20 mouse cellular contexts compared by ENCODE assay signal in genomic region chr9:78473588-78473987, GRCm38 (mm10). TPM values are rescaled to one million over a fixed set of nuclear protein-coding genes. Genes with fewer than 3 reads are reported as not detected.
A peak's percentile ranks its signal among the peaks of the same experiment; 100 is the strongest.
DNase-seq lines count a peak whose midpoint lies in the region; ATAC-seq and TF ChIP-seq lines count a peak whose summit lies in the region.
"Had no signal": no experiment of that assay in that cellular context is flagged by ENCODE, and none has a peak within 500 bp of the region (broad histone marks: within the 10 kb centered on the region; RNA-seq: fewer than 3 reads in every experiment).

No protein-coding gene starts in this region.

- WGBS in forebrain, embryonic 13.5 days, result 84% methylated on average over 8 of the region's 8 CpGs
- 83% methylated on average over 8 of the region's 8 CpGs for WGBS in forebrain, embryonic 12.5 days

- peaks cover 4% of the 10 kb centered on the region for H3K79me2 ChIP-seq in CH12.LX (replicated peaks; ENCODE audit: control insufficient read depth, extremely low read depth, insufficient read depth, poor library complexity, severe bottlenecking)

- no peaks in the 10 kb centered on the region for H3K9me3 ChIP-seq in forebrain, embryonic 13.5 days (replicated peaks)
- no peaks in the 10 kb centered on the region for H3K9me3 ChIP-seq in forebrain, embryonic 12.5 days
- no peaks in the 10 kb centered on the region for H3K9me3 ChIP-seq in CH12.LX (replicated peaks; ENCODE audit: low read length)
- H3K9me3 ChIP-seq: G1E; neural tube, embryonic 15.5 days had no signal

- no peak for TF ChIP-seq POLR2A in CH12.LX (IDR thresholded peaks at IDR 0.05; ENCODE audit: low read depth, low read length)

- no peak overlapping the region for H3K4me2 ChIP-seq in forebrain, embryonic 13.5 days
- no peak overlapping the region for H3K4me2 ChIP-seq in forebrain, embryonic 12.5 days
- H3K4me2 ChIP-seq in CH12.LX (ENCODE audit: insufficient read depth, low read depth, poor library complexity, severe bottlenecking), result no peak overlapping the region
- H3K4me2 ChIP-seq: neural tube, embryonic 15.5 days had no signal

- no peaks in the 10 kb centered on the region for H3K27me3 ChIP-seq in forebrain, embryonic 13.5 days
- H3K27me3 ChIP-seq in forebrain, embryonic 12.5 days, result no peaks in the 10 kb centered on the region
- no peaks in the 10 kb centered on the region for H3K27me3 ChIP-seq in CH12.LX (replicated peaks)
- H3K27me3 ChIP-seq: neural tube, embryonic 15.5 days had no signal

- H3K9ac ChIP-seq in forebrain, embryonic 13.5 days, result peak overlapping the region; percentile 1; the same call in 1 of the 2 replicates
- no peak overlapping the region for H3K9ac ChIP-seq in forebrain, embryonic 12.5 days
- H3K9ac ChIP-seq in CH12.LX (ENCODE audit: insufficient read depth, low read depth), result no peak overlapping the region
- H3K9ac ChIP-seq: neural tube, embryonic 15.5 days had no signal

- TF ChIP-seq CTCF in CH12.LX (conservative IDR thresholded peaks at IDR 0.05 in 1 of 2, IDR thresholded peaks at IDR 0.05 in 1 of 2; ENCODE audit: low read depth in 2 of 2, low read length in 2 of 2), result no peak

- DNase-seq in layer of hippocampus, adult 9-11 months, result peak; percentile 37
- no peak for DNase-seq in layer of hippocampus, adult 8-10 months (ENCODE audit: low spot score in 2 of 2)
- no peak for DNase-seq in CH12.LX (ENCODE audit: extremely low read depth)
- no peak for DNase-seq in lung, postnatal 36 days
- no peak for DNase-seq in kidney, postnatal 10 days
- DNase-seq: adrenal gland, adult 2 months; cerebellum, adult 11 months; heart, adult 18-20 months; kidney, adult 9 months; lung, postnatal 14 days had no signal

- H3K27ac ChIP-seq in forebrain, embryonic 13.5 days, result peak overlapping the region; percentile 10; the same call in 1 of the 2 replicates
- no peak overlapping the region for H3K27ac ChIP-seq in forebrain, embryonic 12.5 days
- no peak overlapping the region for H3K27ac ChIP-seq in CH12.LX (ENCODE audit: insufficient read depth, low read depth)
- H3K27ac ChIP-seq: neural tube, embryonic 15.5 days had no signal

- peaks cover 6% of the 10 kb centered on the region for H3K4me1 ChIP-seq in forebrain, embryonic 13.5 days
- no peaks in the 10 kb centered on the region for H3K4me1 ChIP-seq in forebrain, embryonic 12.5 days
- H3K4me1 ChIP-seq in CH12.LX (ENCODE audit: control insufficient read depth in 1 of 2, insufficient read depth in 2 of 2), result peaks cover 0 to 7% of the 10 kb centered on the region in 2 experiments; a peak in 2 of 4 replicates

- TF ChIP-seq RAD21 in CH12.LX (IDR thresholded peaks at IDR 0.05; ENCODE audit: low read depth, low read length), result no peak

- dilution Hi-C loops in CH12.LX (cut with MboI; ENCODE audit: extremely low pct_ligation_motif_present, extremely low pct_unique_long_range_greater_than_20kb, low sequenced_read_pairs), result no loop called here

- in situ Hi-C loops in CH12.LX (cut with MboI; ENCODE audit: low pct_ligation_motif_present, low pct_unique_long_range_greater_than_20kb, low sequenced_read_pairs), result no loop called here

- ATAC-seq in forebrain, embryonic 13.5 days, result no peak
- ATAC-seq in forebrain, embryonic 12.5 days (ENCODE audit: low FRiP score), result no peak
- ATAC-seq in megakaryocyte-erythroid progenitor cell, adult 5-6 weeks (replicated peaks; ENCODE audit: low FRiP score, low TSS enrichment, poor library complexity, severe bottlenecking), result 0 out of 2 replicates have a peak, but pooled peaks have one; percentile 9

- peaks cover 75% of the 10 kb centered on the region for H3K36me3 ChIP-seq in forebrain, embryonic 13.5 days (ENCODE audit: poor library complexity, severe bottlenecking)
- peaks cover 66% of the 10 kb centered on the region for H3K36me3 ChIP-seq in forebrain, embryonic 12.5 days (replicated peaks)
- H3K36me3 ChIP-seq in CH12.LX (replicated peaks in 1 of 2; ENCODE audit: control insufficient read depth in 1 of 2, insufficient read depth in 1 of 2, low read length in 1 of 2), result peaks cover 61 to 72% of the 10 kb centered on the region in 2 experiments

- H3K4me3 ChIP-seq in forebrain, embryonic 13.5 days, result no peak overlapping the region
- H3K4me3 ChIP-seq in forebrain, embryonic 12.5 days (replicated peaks), result no peak overlapping the region
- no peak overlapping the region for H3K4me3 ChIP-seq in CH12.LX (replicated peaks in 1 of 3; ENCODE audit: low read depth in 2 of 3, low read length in 2 of 3, poor library complexity in 1 of 3)
- H3K4me3 ChIP-seq: neural tube, embryonic 15.5 days had no signal

- no peak for TF ChIP-seq EP300 in CH12.LX (IDR thresholded peaks at IDR 0.05; ENCODE audit: low read length)

TF ChIP-seq in CH12.LX, 34 proteins besides CTCF, POLR2A, EP300 and RAD21:
- TF ChIP-seq CHD2 (IDR thresholded peaks at IDR 0.05; ENCODE audit: low read length) (peak; percentile 14; the same call in 1 of the 2 replicates), IRF4 (IDR thresholded peaks at IDR 0.05; ENCODE audit: low read depth, low read length) (no peak), ZMIZ1 (IDR thresholded peaks at IDR 0.05; ENCODE audit: low read depth, low read length) (peak; percentile 40; the same call in 1 of the 2 replicates), TCF12 (IDR thresholded peaks at IDR 0.05; ENCODE audit: low read depth, low read length) (no peak), GABPA (IDR thresholded peaks at IDR 0.05; ENCODE audit: insufficient replicate concordance, low read depth, low read length) (no peak)
TF ChIP-seq in CH12.LX: peak in this region for 2.

RNA-seq across cellular contexts. Expression of gene Eef1a1, which starts 15.4 kb away (rescaled TPM):
- polyA plus RNA-seq in forebrain, embryonic 13.5 days (2015; fragmentation: Nextera tagmentation; extraction: Ambion mirVana), result 4,108 and 4,123 TPM in 2 replicates
- polyA plus RNA-seq in forebrain, embryonic 12.5 days (2016; fragmentation: Nextera tagmentation; extraction: Ambion mirVana), result 3,508 and 3,592 TPM in 2 replicates
- total RNA-seq in layer of hippocampus, adult 8-10 months (2022), result 1,000 to 10,000 TPM; 2,504 to 3,682 (median 3,062) TPM
- total RNA-seq in CH12.LX (2012; rRNA removed) (14,448 and 18,409 TPM in 2 replicates), CH12.LX (2014; rRNA removed) (21,026 and 21,314 TPM in 2 replicates)
- 11,979 and 12,362 TPM in 2 replicates for polyA plus RNA-seq in CH12.LX (2012; ENCODE audit: insufficient read length, low read depth)
- 11,779 and 12,959 TPM in 2 replicates for total RNA-seq in megakaryocyte-erythroid progenitor cell, adult 5-6 weeks (2014; fragmentation: Nextera tagmentation)
- total RNA-seq in megakaryocyte-erythroid progenitor cell, adult 5-6 weeks (2017), result 14,853 and 18,691 TPM in 2 replicates

RNA-seq across cellular contexts. Expression of gene Gm17324, which starts 25.0 kb away (rescaled TPM):
- 0.65 and 0.97 TPM in 2 replicates for polyA plus RNA-seq in forebrain, embryonic 13.5 days (2015; fragmentation: Nextera tagmentation; extraction: Ambion mirVana)
- 0.68 and 0.75 TPM in 2 replicates for polyA plus RNA-seq in forebrain, embryonic 12.5 days (2016; fragmentation: Nextera tagmentation; extraction: Ambion mirVana)
- total RNA-seq in layer of hippocampus, adult 8-10 months (2022), result 1 to 10 TPM in 1 of 4 experiments, under 1 TPM in 3; 0.60 to 1.3 (median 0.79) TPM
- 0.46 and 0.55 TPM in 2 replicates for total RNA-seq in CH12.LX (2012; rRNA removed)
- total RNA-seq in CH12.LX (2014; rRNA removed), result not detected in 2 replicates
- polyA plus RNA-seq in CH12.LX (2012; ENCODE audit: insufficient read length, low read depth), result not detected in 2 replicates
- total RNA-seq in megakaryocyte-erythroid progenitor cell, adult 5-6 weeks (2014; fragmentation: Nextera tagmentation), result not detected in 2 replicates
- 0.65 TPM in 1 of 2 replicates, not detected in the other for total RNA-seq in megakaryocyte-erythroid progenitor cell, adult 5-6 weeks (2017)
- total RNA-seq: adrenal gland, adult 2 months; G1E; gastrocnemius, adult 18-20 months; heart, adult 18-20 months; monocyte, adult 5-6 weeks had no signal
- polyA plus RNA-seq: intestine, embryonic 14.5 days; large intestine, adult 2 months; small intestine, adult 2 months had no signal

RNA-seq across cellular contexts. Expression of gene Mto1, which starts 25.6 kb away (rescaled TPM):
- polyA plus RNA-seq in forebrain, embryonic 13.5 days (2015; fragmentation: Nextera tagmentation; extraction: Ambion mirVana), result 24.9 and 26.1 TPM in 2 replicates
- polyA plus RNA-seq in forebrain, embryonic 12.5 days (2016; fragmentation: Nextera tagmentation; extraction: Ambion mirVana), result 24.4 and 26.1 TPM in 2 replicates
- total RNA-seq in layer of hippocampus, adult 8-10 months (2022), result 10 to 100 TPM; 20.4 to 27.7 (median 26.1) TPM
- total RNA-seq in CH12.LX (2012; rRNA removed), result 21.5 and 22.9 TPM in 2 replicates
- total RNA-seq in CH12.LX (2014; rRNA removed), result 21.5 and 22.5 TPM in 2 replicates
- 13.8 and 14.2 TPM in 2 replicates for polyA plus RNA-seq in CH12.LX (2012; ENCODE audit: insufficient read length, low read depth)
- total RNA-seq in megakaryocyte-erythroid progenitor cell, adult 5-6 weeks (2014; fragmentation: Nextera tagmentation), result 30.2 and 38.8 TPM in 2 replicates
- 45.1 and 55.7 TPM in 2 replicates for total RNA-seq in megakaryocyte-erythroid progenitor cell, adult 5-6 weeks (2017)

RNA-seq across cellular contexts. Expression of gene Cgas, which starts 30.6 kb away (rescaled TPM):
- polyA plus RNA-seq in forebrain, embryonic 13.5 days (2015; fragmentation: Nextera tagmentation; extraction: Ambion mirVana), result 0.47 and 0.62 TPM in 2 replicates
- 0.46 and 0.69 TPM in 2 replicates for polyA plus RNA-seq in forebrain, embryonic 12.5 days (2016; fragmentation: Nextera tagmentation; extraction: Ambion mirVana)
- 1 to 10 TPM in 2 of 4 experiments, under 1 TPM in 2; 0.68 to 1.5 (median 0.91) TPM for total RNA-seq in layer of hippocampus, adult 8-10 months (2022)
- not detected in 2 replicates for total RNA-seq in CH12.LX (2012; rRNA removed)
- not detected in 2 replicates for total RNA-seq in CH12.LX (2014; rRNA removed)
- not detected in 2 replicates for polyA plus RNA-seq in CH12.LX (2012; ENCODE audit: insufficient read length, low read depth)
- total RNA-seq in megakaryocyte-erythroid progenitor cell, adult 5-6 weeks (2014; fragmentation: Nextera tagmentation), result 7.4 and 7.5 TPM in 2 replicates
- 6.9 and 8.9 TPM in 2 replicates for total RNA-seq in megakaryocyte-erythroid progenitor cell, adult 5-6 weeks (2017)
